Mouse (Mus musculus): Measurements from ENCODE around the gene Bnc2. TPM values are rescaled to one million over a fixed set of nuclear protein-coding genes. Genes with fewer than 3 reads are reported as not detected.

Bnc2 gene
- polyA plus RNA-seq, 1 experiment from 2014 or later = 16.8 TPM

GRCm38 (mm10) chr4:84329651-84330050 is 345.4 kb downstream of the Bnc2 start:
- Histone ChIP-seq H3K4me2 (ENCODE audit: low read depth, severe bottlenecking) (no peak overlapping the region), H3K27ac (replicated peaks; ENCODE audit: low read depth, low read length) (no peak overlapping the region), H3K9me3 (ENCODE audit: control insufficient read depth, low read length) (no peaks in the 10 kb centered on the region), H3K9ac (ENCODE audit: low read length) (no peak overlapping the region), H3K4me1 (ENCODE audit: control insufficient read depth, insufficient read depth, low read length) (peaks cover 4% of the 10 kb centered on the region; the same call in 1 of the 2 replicates), H3K36me3 (ENCODE audit: control insufficient read depth, insufficient read depth, low read length) (no peaks in the 10 kb centered on the region), H3K4me3 (ENCODE audit: low read depth, low read length) (no peak overlapping the region), H3K27me3 (ENCODE audit: control insufficient read depth, insufficient read depth, low read length) (no peaks in the 10 kb centered on the region)
- ATAC-seq (ENCODE audit: insufficient number of reproducible peaks, low FRiP score, low TSS enrichment, low read depth) = no peak
- DNase-seq (ENCODE audit: low spot score) = no peak
- 70% methylated on average over 5 of the region's 5 CpGs for WGBS

- DNase-seq (ENCODE audit: low spot score) = no peak
- 69% methylated on average over 4 of the region's 4 CpGs for whole genome bisulfite sequencing
Observed at GRCm38 (mm10) chr4:84324371-84324770, 350.7 kb downstream of the Bnc2 start.

DNA sequence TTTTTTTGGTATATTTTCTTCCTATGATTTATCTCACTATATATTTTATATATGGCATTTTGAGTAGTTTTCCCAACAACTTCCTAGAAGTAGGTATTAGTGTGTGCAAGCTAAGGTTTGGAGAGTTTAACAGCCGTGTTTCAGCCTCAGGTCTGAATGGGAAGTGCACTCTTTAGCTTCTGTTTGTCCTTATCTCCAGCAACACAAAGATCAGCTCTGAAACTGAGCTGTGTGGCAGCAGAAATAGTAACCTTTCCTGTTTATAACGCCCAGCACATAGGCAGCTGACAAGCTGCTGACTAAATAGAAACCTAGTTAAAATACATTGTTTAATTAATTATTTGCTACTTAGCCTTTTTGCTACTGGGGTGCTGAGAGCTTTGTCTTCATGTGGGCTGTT is 353.5 kb downstream of the Bnc2 start:
- no peaks in the 10 kb centered on the region for H3K27me3 ChIP-seq (ENCODE audit: control insufficient read depth, insufficient read depth, low read length)
- ATAC-seq (ENCODE audit: insufficient number of reproducible peaks, low FRiP score, low TSS enrichment, low read depth) (no peak), DNase-seq (ENCODE audit: low spot score) (no peak)
- WGBS = 69% methylated on average over 2 of the region's 2 CpGs
- H3K9me3 ChIP-seq (ENCODE audit: control insufficient read depth, low read length) = no peaks in the 10 kb centered on the region
- no peak overlapping the region for H3K4me3 ChIP-seq (ENCODE audit: low read depth, low read length)
- no peak overlapping the region for H3K27ac ChIP-seq (replicated peaks; ENCODE audit: low read depth, low read length)
- H3K36me3 ChIP-seq (ENCODE audit: control insufficient read depth, insufficient read depth, low read length) = no peaks in the 10 kb centered on the region
- no peak overlapping the region for H3K4me2 ChIP-seq (ENCODE audit: low read depth, severe bottlenecking)
- H3K9ac ChIP-seq (ENCODE audit: low read length) = no peak overlapping the region
- peaks cover 4% of the 10 kb centered on the region; the same call in 1 of the 2 replicates for H3K4me1 ChIP-seq (ENCODE audit: control insufficient read depth, insufficient read depth, low read length)

More at GRCm38 (mm10) chr4:84324371-84324770, 350.7 kb downstream of the Bnc2 start:
- Histone ChIP-seq H3K4me3 (ENCODE audit: low read depth, low read length) (no peak overlapping the region), H3K9ac (ENCODE audit: low read length) (no peak overlapping the region), H3K4me2 (ENCODE audit: low read depth, severe bottlenecking) (no peak overlapping the region), H3K4me1 (ENCODE audit: control insufficient read depth, insufficient read depth, low read length) (peaks cover 4% of the 10 kb centered on the region; the same call in 1 of the 2 replicates), H3K27ac (replicated peaks; ENCODE audit: low read depth, low read length) (no peak overlapping the region), H3K9me3 (ENCODE audit: control insufficient read depth, low read length) (no peaks in the 10 kb centered on the region), H3K27me3 (ENCODE audit: control insufficient read depth, insufficient read depth, low read length) (no peaks in the 10 kb centered on the region), H3K36me3 (ENCODE audit: control insufficient read depth, insufficient read depth, low read length) (no peaks in the 10 kb centered on the region)
- ATAC-seq (ENCODE audit: insufficient number of reproducible peaks, low FRiP score, low TSS enrichment, low read depth) = no peak

DNA sequence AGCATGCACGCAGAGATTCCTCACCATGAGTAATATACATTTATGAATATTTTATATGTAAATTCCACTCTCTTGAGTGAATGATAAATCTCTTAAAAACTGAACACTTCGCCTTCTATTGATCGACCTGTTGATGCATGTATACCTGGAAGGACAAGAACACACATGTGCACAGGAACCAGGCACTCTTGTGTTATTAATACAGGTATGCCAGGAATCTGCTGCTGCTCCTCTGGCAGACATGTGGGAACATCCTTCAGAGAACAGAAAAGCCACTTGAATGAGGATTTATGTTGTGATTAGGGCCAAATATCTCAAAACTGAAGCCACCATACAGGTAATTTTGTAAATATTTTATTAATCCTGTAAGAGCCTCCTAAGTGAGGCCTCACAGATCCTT is 357.7 kb downstream of the Bnc2 start:
- Histone ChIP-seq H3K27ac (replicated peaks; ENCODE audit: low read depth, low read length) (no peak overlapping the region), H3K36me3 (ENCODE audit: control insufficient read depth, insufficient read depth, low read length) (no peaks in the 10 kb centered on the region), H3K27me3 (ENCODE audit: control insufficient read depth, insufficient read depth, low read length) (no peaks in the 10 kb centered on the region), H3K9me3 (ENCODE audit: control insufficient read depth, low read length) (no peaks in the 10 kb centered on the region), H3K4me2 (ENCODE audit: low read depth, severe bottlenecking) (no peak overlapping the region), H3K4me3 (ENCODE audit: low read depth, low read length) (no peak overlapping the region), H3K4me1 (ENCODE audit: control insufficient read depth, insufficient read depth, low read length) (no peaks in the 10 kb centered on the region), H3K9ac (ENCODE audit: low read length) (no peak overlapping the region)
- no peak for ATAC-seq (ENCODE audit: insufficient number of reproducible peaks, low FRiP score, low TSS enrichment, low read depth)
- WGBS = 91% methylated on average over 3 of the region's 3 CpGs
- no peak for DNase-seq (ENCODE audit: low spot score)

DNA sequence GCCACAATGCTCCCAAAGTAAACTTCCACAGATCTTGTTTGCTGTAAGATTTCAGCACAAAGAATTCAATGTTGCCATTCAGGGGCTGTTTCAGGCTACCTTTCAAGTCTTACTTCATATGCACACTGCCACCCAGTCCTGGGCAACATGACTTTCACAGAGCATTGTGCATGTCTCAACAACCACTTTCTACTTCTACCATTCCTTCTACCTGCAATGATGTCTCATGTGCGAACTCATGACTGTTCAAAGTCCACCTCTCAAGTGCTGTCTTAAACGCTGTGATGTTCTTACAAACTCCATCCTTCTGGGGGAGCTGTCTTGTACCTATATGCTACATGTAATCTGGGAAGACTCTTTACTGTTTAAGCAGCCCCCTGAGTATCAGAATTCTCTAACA is 363.7 kb downstream of the Bnc2 start:
- peaks cover 3% of the 10 kb centered on the region; the same call in 1 of the 2 replicates for H3K4me1 ChIP-seq (ENCODE audit: control insufficient read depth, insufficient read depth, low read length)
- H3K9ac ChIP-seq (ENCODE audit: low read length) = no peak overlapping the region
- no peak overlapping the region for H3K4me3 ChIP-seq (ENCODE audit: low read depth, low read length)
- H3K27ac ChIP-seq (replicated peaks; ENCODE audit: low read depth, low read length) = no peak overlapping the region
- H3K4me2 ChIP-seq (ENCODE audit: low read depth, severe bottlenecking) = no peak overlapping the region
- ATAC-seq (ENCODE audit: insufficient number of reproducible peaks, low FRiP score, low TSS enrichment, low read depth) = no peak
- no peaks in the 10 kb centered on the region for H3K9me3 ChIP-seq (ENCODE audit: control insufficient read depth, low read length)
- no peak for DNase-seq (ENCODE audit: low spot score)
- 88% methylated on average over 2 of the region's 2 CpGs for WGBS
- H3K36me3 ChIP-seq (ENCODE audit: control insufficient read depth, insufficient read depth, low read length) = no peaks in the 10 kb centered on the region
- no peaks in the 10 kb centered on the region for H3K27me3 ChIP-seq (ENCODE audit: control insufficient read depth, insufficient read depth, low read length)

GRCm38 (mm10) chr4:84310851-84311250 is 364.2 kb downstream of the Bnc2 start:
- Histone ChIP-seq H3K4me2 (ENCODE audit: low read depth, severe bottlenecking) (no peak overlapping the region), H3K4me1 (ENCODE audit: control insufficient read depth, insufficient read depth, low read length) (peaks cover 3% of the 10 kb centered on the region; the same call in 1 of the 2 replicates), H3K9me3 (ENCODE audit: control insufficient read depth, low read length) (no peaks in the 10 kb centered on the region), H3K27ac (replicated peaks; ENCODE audit: low read depth, low read length) (no peak overlapping the region), H3K4me3 (ENCODE audit: low read depth, low read length) (no peak overlapping the region), H3K27me3 (ENCODE audit: control insufficient read depth, insufficient read depth, low read length) (no peaks in the 10 kb centered on the region), H3K36me3 (ENCODE audit: control insufficient read depth, insufficient read depth, low read length) (no peaks in the 10 kb centered on the region), H3K9ac (ENCODE audit: low read length) (no peak overlapping the region)
- DNase-seq (ENCODE audit: low spot score) = no peak
- WGBS = 71% methylated on average over 3 of the region's 3 CpGs
- ATAC-seq (ENCODE audit: insufficient number of reproducible peaks, low FRiP score, low TSS enrichment, low read depth) = no peak

DNA sequence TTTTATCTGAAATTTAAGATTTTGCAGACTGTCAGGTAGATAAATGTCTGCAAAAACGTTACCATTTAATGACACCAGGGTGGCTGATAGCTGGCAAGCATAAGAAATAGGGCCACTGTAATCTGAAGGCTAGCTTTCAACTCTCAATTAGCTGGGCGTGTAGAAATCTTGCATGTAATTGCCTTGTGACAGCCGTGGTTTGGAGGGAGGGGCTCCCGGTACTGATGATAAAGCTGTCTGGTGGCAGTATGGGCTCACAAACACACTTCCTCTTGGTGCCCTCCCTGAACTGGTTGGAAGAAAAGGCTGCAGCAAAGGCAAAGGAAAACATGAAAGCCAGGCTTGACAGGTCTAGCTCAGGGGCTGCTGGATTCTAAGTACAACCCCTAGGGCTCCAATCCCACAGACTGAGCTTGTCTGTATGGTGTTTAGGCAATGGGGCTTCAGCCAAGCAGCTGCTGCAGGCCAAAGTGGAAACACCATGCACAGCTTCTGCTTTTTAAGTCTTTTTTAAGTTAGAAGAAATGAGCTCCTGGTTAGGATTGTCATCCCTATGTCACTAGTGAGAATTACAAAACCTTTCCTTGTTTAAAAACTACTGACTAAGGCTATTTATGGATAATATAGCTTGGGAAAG is 366.7 kb downstream of the Bnc2 start:
- ATAC-seq (ENCODE audit: insufficient number of reproducible peaks, low FRiP score, low TSS enrichment, low read depth) (no peak), DNase-seq (ENCODE audit: low spot score) (no peak)
- Histone ChIP-seq H3K9ac (ENCODE audit: low read length) (no peak overlapping the region), H3K9me3 (ENCODE audit: control insufficient read depth, low read length) (no peaks in the 10 kb centered on the region), H3K36me3 (ENCODE audit: control insufficient read depth, insufficient read depth, low read length) (no peaks in the 10 kb centered on the region), H3K27ac (replicated peaks; ENCODE audit: low read depth, low read length) (no peak overlapping the region), H3K4me2 (ENCODE audit: low read depth, severe bottlenecking) (no peak overlapping the region), H3K4me1 (ENCODE audit: control insufficient read depth, insufficient read depth, low read length) (peaks cover 3% of the 10 kb centered on the region; the same call in 1 of the 2 replicates), H3K27me3 (ENCODE audit: control insufficient read depth, insufficient read depth, low read length) (no peaks in the 10 kb centered on the region), H3K4me3 (ENCODE audit: low read depth, low read length) (no peak overlapping the region)
- WGBS = 11% methylated on average over 4 of the region's 4 CpGs

- no peak for DNase-seq (ENCODE audit: low spot score)
- Histone ChIP-seq H3K9me3 (ENCODE audit: control insufficient read depth, low read length) (no peaks in the 10 kb centered on the region), H3K36me3 (ENCODE audit: control insufficient read depth, insufficient read depth, low read length) (no peaks in the 10 kb centered on the region), H3K27me3 (ENCODE audit: control insufficient read depth, insufficient read depth, low read length) (no peaks in the 10 kb centered on the region), H3K9ac (ENCODE audit: low read length) (no peak overlapping the region), H3K4me1 (ENCODE audit: control insufficient read depth, insufficient read depth, low read length) (peaks cover 3% of the 10 kb centered on the region; the same call in 1 of the 2 replicates), H3K4me2 (ENCODE audit: low read depth, severe bottlenecking) (no peak overlapping the region), H3K27ac (replicated peaks; ENCODE audit: low read depth, low read length) (no peak overlapping the region), H3K4me3 (ENCODE audit: low read depth, low read length) (no peak overlapping the region)
- 62% methylated on average over 9 of the region's 9 CpGs for WGBS
- ATAC-seq (ENCODE audit: insufficient number of reproducible peaks, low FRiP score, low TSS enrichment, low read depth) = no peak
Observed at GRCm38 (mm10) chr4:84306928-84307606, 368.0 kb downstream of the Bnc2 start.
